Mouse (Mus musculus) embryonic facial prominence, embryonic 11.5 days (tissue): ENCODE measurements at regions not wholly inside any gene's neighbourhood (a gene's known extent, or its start where the extent isn't known, plus 50 kb on each side); places are given as distances from the start of the nearest gene placed in this dataset. TPM values are rescaled to one million over a fixed set of nuclear protein-coding genes. Genes with fewer than 3 reads are reported as not detected.

Experiments
- microRNA-seq: library from miRNA; unstranded; fragments of <30 nt; microRNA quantifications from one replicate; pipeline ENCODE4, GENCODE M21; 2016; ENCODE audit warnings: borderline number of aligned reads

Small RNAs in the stretch of these regions (microRNA-seq; reads per million reads assigned to microRNA genes)
- gene Gm44319: not detected
